Mouse (Mus musculus): ENCODE measurements around the gene Hmga1.

Hmga1 gene

GRCm38 (mm10) chr17:27586661-27587060 lies 30.4 kb downstream of the Hmga1 start:
- DNase-seq (ENCODE audit: low read depth in 1 of 2, low spot score in 2 of 2) = no peak

GRCm38 (mm10) chr17:27587252-27587651 lies 31.0 kb downstream of the Hmga1 start:
- DNase-seq (ENCODE audit: low read depth in 1 of 2, low spot score in 2 of 2) = no peak

GRCm38 (mm10) chr17:27588231-27588630 lies 31.9 kb downstream of the Hmga1 start:
- no peak for DNase-seq (ENCODE audit: low read depth in 1 of 2, low spot score in 2 of 2)

GRCm38 (mm10) chr17:27591826-27592564 lies 35.7 kb downstream of the Hmga1 start:
- no peak for DNase-seq (ENCODE audit: low read depth in 1 of 2, low spot score in 2 of 2)

GRCm38 (mm10) chr17:27592565-27592910 lies 36.2 kb downstream of the Hmga1 start:
- DNase-seq (ENCODE audit: low read depth in 1 of 2, low spot score in 2 of 2) = no peak

- DNase-seq (ENCODE audit: low read depth in 1 of 2, low spot score in 2 of 2) = no peak
Measured at GRCm38 (mm10) chr17:27595659-27596375, 39.5 kb downstream of the Hmga1 start.

GRCm38 (mm10) chr17:27596376-27597190 lies 40.3 kb downstream of the Hmga1 start:
- no peak for DNase-seq (ENCODE audit: low read depth in 1 of 2, low spot score in 2 of 2)

- no peak for DNase-seq (ENCODE audit: low read depth in 1 of 2, low spot score in 2 of 2)
Measured at GRCm38 (mm10) chr17:27600286-27600685, 44.0 kb downstream of the Hmga1 start.

- no peak for DNase-seq (ENCODE audit: low read depth in 1 of 2, low spot score in 2 of 2)
Measured at GRCm38 (mm10) chr17:27600869-27601268, 44.6 kb downstream of the Hmga1 start.

- no peak for DNase-seq (ENCODE audit: low read depth in 1 of 2, low spot score in 2 of 2)
Measured at GRCm38 (mm10) chr17:27603036-27603435, 46.7 kb downstream of the Hmga1 start.

- DNase-seq (ENCODE audit: low read depth in 1 of 2, low spot score in 2 of 2) = no peak
Measured at GRCm38 (mm10) chr17:27603522-27604234, 47.4 kb downstream of the Hmga1 start.

- no peak for DNase-seq (ENCODE audit: low read depth in 1 of 2, low spot score in 2 of 2)
Measured at GRCm38 (mm10) chr17:27609576-27609975, 53.3 kb downstream of the Hmga1 start.

GRCm38 (mm10) chr17:27610679-27611518 lies 54.6 kb downstream of the Hmga1 start:
- no peak for DNase-seq (ENCODE audit: low read depth in 1 of 2, low spot score in 2 of 2)

GRCm38 (mm10) chr17:27611519-27611884 lies 55.2 kb downstream of the Hmga1 start:
- DNase-seq (ENCODE audit: low read depth in 1 of 2, low spot score in 2 of 2) = no peak

- no peak for DNase-seq (ENCODE audit: low read depth in 1 of 2, low spot score in 2 of 2)
Measured at GRCm38 (mm10) chr17:27611994-27612393, 55.7 kb downstream of the Hmga1 start.

- DNase-seq (ENCODE audit: low read depth in 1 of 2, low spot score in 2 of 2) = no peak
Measured at GRCm38 (mm10) chr17:27613016-27613415, 56.7 kb downstream of the Hmga1 start.

All from monocyte, adult 2 months (primary cell).